Mouse (Mus musculus) activated CD4-positive, CD25-positive, alpha-beta regulatory T cell, adult 9 weeks (primary cell): Measurements from ENCODE around the gene Olfr114. TPM values are rescaled to one million over a fixed set of nuclear protein-coding genes. Genes with fewer than 3 reads are reported as not detected.

Experiments
- polyA plus RNA-seq: library from polyadenylated mRNA; unstranded; fragments of 100-300 nt; shearing (Covaris generic); gene quantifications from one replicate; pipeline ENCODE4 v1.2.1, GENCODE M21; 2017

Gene Olfr114
- polyA plus RNA-seq = not detected

GRCm38 (mm10) chr17:37592643-37593042 lies at the start of gene Olfr114:
Olfr114 (minus strand) TSS chr17:37592743.

GRCm38 (mm10) chr17:37627009-37627408 lies 34.5 kb upstream of the Olfr114 start, which contains the start of the genes Olfr115 and Olfr116:
Olfr115 (minus strand) TSS chr17:37627109.
Olfr116 (minus strand) TSS chr17:37627199.

GRCm38 (mm10) chr17:37577563-37577962 lies 15.0 kb downstream of the Olfr114 start, which contains the start of gene Olfr113:
Olfr113 (minus strand) TSS chr17:37577663.

DNA sequence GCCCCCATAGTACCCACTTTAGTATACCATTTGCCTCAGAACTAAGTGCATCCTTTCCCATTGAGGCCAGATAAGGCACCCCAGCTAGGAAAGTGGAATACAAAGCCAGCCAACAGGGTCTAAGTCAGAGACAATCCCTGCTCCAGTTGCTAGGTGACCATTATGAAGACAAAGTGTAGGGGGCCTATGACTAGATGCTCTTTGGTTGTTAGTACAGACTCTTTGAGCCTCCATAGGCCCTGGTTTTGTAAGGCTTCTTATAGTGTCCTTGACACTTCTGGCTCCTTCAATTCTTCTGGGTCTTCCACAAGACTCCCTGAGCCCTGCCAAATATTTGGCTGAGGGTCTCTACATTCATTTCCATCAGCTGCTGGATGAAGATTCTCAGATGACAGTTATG lies 23.2 kb downstream of the Olfr114 start, which contains the start of gene Olfr112:
TSS of gene Olfr112 (minus strand) at position 101 of the 400 bp plus-strand sequence.

Other genes with a start within 250 kb of the Olfr114 start
- gene Olfr104-ps, start 233.2 kb downstream of the Olfr114 start, polyA plus RNA-seq = not detected
- not detected for gene Olfr105-ps, start 213.7 kb downstream of the Olfr114 start, polyA plus RNA-seq
- not detected for gene Olfr106-ps, start 202.3 kb downstream of the Olfr114 start, polyA plus RNA-seq
- gene Olfr107, start 193.5 kb downstream of the Olfr114 start, polyA plus RNA-seq = not detected
- not detected for gene Olfr108, start 147.3 kb downstream of the Olfr114 start, polyA plus RNA-seq
- gene Olfr109, start 133.8 kb downstream of the Olfr114 start, polyA plus RNA-seq = not detected
- gene H2-M2, start 109.2 kb downstream of the Olfr114 start, polyA plus RNA-seq = not detected
- not detected for gene Olfr110, start 100.3 kb downstream of the Olfr114 start, polyA plus RNA-seq
- not detected for gene Olfr111, start 84.7 kb downstream of the Olfr114 start, polyA plus RNA-seq
- gene Olfr112, start 23.3 kb downstream of the Olfr114 start, polyA plus RNA-seq = not detected
- gene Olfr113, start 15.1 kb downstream of the Olfr114 start, polyA plus RNA-seq = not detected
- not detected for gene Olfr115, start 34.4 kb upstream of the Olfr114 start, polyA plus RNA-seq
- gene Olfr116, start 34.5 kb upstream of the Olfr114 start, polyA plus RNA-seq = not detected
- not detected for gene Olfr117, start 71.0 kb upstream of the Olfr114 start, polyA plus RNA-seq
- not detected for gene Olfr118, start 74.2 kb upstream of the Olfr114 start, polyA plus RNA-seq
- not detected for gene Olfr119, start 103.8 kb upstream of the Olfr114 start, polyA plus RNA-seq
- gene Olfr120, start 129.1 kb upstream of the Olfr114 start, polyA plus RNA-seq = not detected
- gene Olfr121, start 156.1 kb upstream of the Olfr114 start, polyA plus RNA-seq = not detected
- not detected for gene Olfr122, start 175.9 kb upstream of the Olfr114 start, polyA plus RNA-seq
- not detected for gene Olfr123, start 200.8 kb upstream of the Olfr114 start, polyA plus RNA-seq
- not detected for gene Olfr124, start 207.1 kb upstream of the Olfr114 start, polyA plus RNA-seq
- not detected for gene Olfr125, start 240.2 kb upstream of the Olfr114 start, polyA plus RNA-seq